Mouse (Mus musculus): ENCODE data around the gene Tbxa2r.

DNA sequence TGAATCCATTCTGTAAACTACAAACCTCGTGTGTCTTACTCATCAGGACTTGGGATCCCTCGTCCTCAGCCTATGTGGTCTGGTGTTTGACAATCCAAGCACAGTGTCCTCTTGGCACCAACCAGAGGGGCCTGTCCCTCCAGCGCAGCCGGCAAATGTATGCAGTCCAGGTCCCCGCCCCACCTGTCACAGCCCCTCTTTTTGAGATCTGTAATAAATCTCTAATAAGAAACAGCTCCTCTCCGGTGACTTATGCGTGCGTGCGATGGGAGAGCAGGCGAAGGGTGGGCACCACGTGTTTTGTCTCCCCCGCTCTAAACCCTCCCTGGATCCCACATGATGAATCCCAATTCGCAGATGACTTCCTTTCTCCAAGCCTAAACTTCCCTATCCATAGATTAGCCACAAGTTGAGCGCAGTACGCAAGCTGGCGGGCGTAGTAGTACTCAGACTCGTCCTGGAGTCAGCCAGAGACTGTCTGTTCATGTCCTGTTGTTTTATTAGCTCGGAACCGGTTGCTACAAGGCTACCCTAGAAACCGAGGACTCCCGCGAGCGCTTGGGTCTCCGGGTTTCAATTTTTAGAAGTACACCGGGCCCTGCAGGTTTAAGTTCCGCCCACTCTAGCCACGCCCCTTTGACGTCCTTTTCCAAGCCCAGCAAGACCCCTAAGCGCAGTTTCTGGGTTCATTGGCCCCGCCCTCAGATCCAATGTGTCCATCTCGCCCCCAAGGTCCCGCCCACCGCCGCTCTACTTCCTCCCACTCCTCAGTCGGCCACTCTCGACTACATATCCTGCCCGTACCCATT, 8.6 kb upstream of the Tbxa2r start:
- TF ChIP-seq CTCF (IDR thresholded peaks at IDR 0.05; ENCODE audit: low read depth) (no peak), EP300 (IDR thresholded peaks at IDR 0.05; ENCODE audit: low read depth) (no peak)
